ENCODE assay signal across 19 mouse cellular contexts in genomic region chr10:70063881-70064555, GRCm38 (mm10).
"Had no signal": no experiment of that assay in that cellular context is flagged by ENCODE, and none has a peak within 500 bp of the region (broad histone marks: within the 10 kb centered on the region; RNA-seq: fewer than 3 reads in every experiment).

No protein-coding gene starts in this region.

- H3K36me3 ChIP-seq: lung, embryonic 15.5 days; midbrain, embryonic 10.5 days; midbrain, embryonic 13.5 days; neural tube, embryonic 13.5 days had no signal

- H3K9me3 ChIP-seq: lung, embryonic 15.5 days; midbrain, embryonic 10.5 days; midbrain, embryonic 13.5 days; neural tube, embryonic 13.5 days had no signal

- H3K9ac ChIP-seq: liver, embryonic 14.5 days; lung, embryonic 15.5 days; midbrain, embryonic 13.5 days; neural tube, embryonic 13.5 days had no signal

- H3K27ac ChIP-seq: kidney, postnatal 0 days; layer of hippocampus, adult 2 months; liver, embryonic 14.5 days; lung, embryonic 15.5 days; midbrain, embryonic 10.5 days; midbrain, embryonic 13.5 days; neural tube, embryonic 13.5 days had no signal

- H3K4me1 ChIP-seq: megakaryocyte, embryonic 14.5 days had no signal

- H3K4me2 ChIP-seq: liver, embryonic 11.5 days; lung, embryonic 15.5 days; midbrain, embryonic 13.5 days; neural tube, embryonic 13.5 days had no signal

- H3K4me3 ChIP-seq: layer of hippocampus, adult 2 months; lung, embryonic 15.5 days; megakaryocyte, embryonic 14.5 days; midbrain, embryonic 10.5 days; midbrain, embryonic 13.5 days; myocyte; neural tube, embryonic 13.5 days had no signal

- ATAC-seq: midbrain, embryonic 13.5 days; midbrain, embryonic 16.5 days had no signal

- DNase-seq: kidney, adult 2 months; kidney, postnatal 25 days; layer of hippocampus, adult 9-11 months; lung, adult 18-20 months; lung, postnatal 10 days; lung, postnatal 36 days; thymus, adult 18-20 months; thymus, postnatal 36 days had no signal

- H3K27me3 ChIP-seq: lung, embryonic 15.5 days; megakaryocyte, embryonic 14.5 days; midbrain, embryonic 13.5 days; neural tube, embryonic 13.5 days had no signal
